Mouse (Mus musculus): ENCODE measurements around the gene Stau1.

- TF ChIP-seq TAL1 (IDR thresholded peaks at IDR 0.05; ENCODE audit: low read length), result no peak
- TF ChIP-seq GATA1 (IDR thresholded peaks at IDR 0.05; ENCODE audit: low read length), result no peak
These were observed 42.2 kb upstream of the Stau1 start for GRCm38 (mm10) chr2:167038297-167038696.

Data from erythroblast, embryonic 14.5 days (primary cell).